Mouse (Mus musculus): ENCODE data around the gene Fam114a2. TPM values are rescaled to one million over a fixed set of nuclear protein-coding genes. Genes with fewer than 3 reads are reported as not detected.

The Fam114a2 gene
- polyA plus RNA-seq, 1 experiment from 2014 or later = 67.3 TPM

DNA sequence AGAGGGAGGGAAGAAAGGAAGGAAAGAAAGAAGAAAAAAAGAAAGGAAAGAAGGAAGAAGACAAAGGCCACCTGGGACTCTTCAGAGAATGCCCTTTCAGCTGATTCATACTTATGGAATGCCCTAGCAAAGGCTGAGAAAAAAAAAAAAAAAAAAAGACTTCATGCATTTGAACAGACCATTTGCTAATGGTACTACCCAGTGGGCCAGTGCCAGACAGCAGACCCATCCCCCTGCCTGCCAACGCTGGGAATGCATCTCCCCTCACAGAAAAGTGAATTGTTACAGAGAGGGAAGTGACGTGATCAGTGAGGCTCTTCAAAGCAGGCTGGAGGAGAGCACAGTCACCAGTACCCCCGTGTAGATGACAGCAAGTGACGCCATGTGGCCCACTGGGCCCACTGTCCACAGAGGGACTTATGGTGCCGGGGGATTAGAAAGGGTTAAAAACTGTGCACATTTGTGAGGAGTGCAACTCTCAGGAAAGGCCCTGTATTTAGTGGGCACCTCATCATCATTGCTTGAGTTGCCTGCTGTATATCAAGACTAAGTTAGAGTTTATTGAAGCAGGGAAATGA is 21.5 kb upstream of the Fam114a2 start:
- Histone ChIP-seq H3K4me2 (no peak overlapping the region), H3K9me3 (no peaks in the 10 kb centered on the region), H3K9ac (replicated peaks) (no peak overlapping the region), H3K4me1 (replicated peaks) (no peaks in the 10 kb centered on the region), H3K27ac (no peak overlapping the region), H3K36me3 (no peaks in the 10 kb centered on the region), H3K27me3 (no peaks in the 10 kb centered on the region), H3K4me3 (replicated peaks) (no peak overlapping the region)
- 85% methylated on average over 5 of the region's 5 CpGs for WGBS
- ATAC-seq (ENCODE audit: insufficient number of reproducible peaks, insufficient read depth, low FRiP score, low TSS enrichment, low read depth) = no peak

GRCm38 (mm10) chr11:57535912-57536311 is 17.5 kb upstream of the Fam114a2 start:
- Histone ChIP-seq H3K4me3 (replicated peaks) (no peak overlapping the region), H3K4me2 (no peak overlapping the region), H3K4me1 (replicated peaks) (no peaks in the 10 kb centered on the region), H3K27me3 (no peaks in the 10 kb centered on the region), H3K27ac (no peak overlapping the region), H3K9me3 (no peaks in the 10 kb centered on the region), H3K36me3 (peaks cover 32% of the 10 kb centered on the region), H3K9ac (replicated peaks) (no peak overlapping the region)
- ATAC-seq (ENCODE audit: insufficient number of reproducible peaks, insufficient read depth, low FRiP score, low TSS enrichment, low read depth) = no peak
- WGBS = 93% methylated on average over 5 of the region's 5 CpGs

DNA sequence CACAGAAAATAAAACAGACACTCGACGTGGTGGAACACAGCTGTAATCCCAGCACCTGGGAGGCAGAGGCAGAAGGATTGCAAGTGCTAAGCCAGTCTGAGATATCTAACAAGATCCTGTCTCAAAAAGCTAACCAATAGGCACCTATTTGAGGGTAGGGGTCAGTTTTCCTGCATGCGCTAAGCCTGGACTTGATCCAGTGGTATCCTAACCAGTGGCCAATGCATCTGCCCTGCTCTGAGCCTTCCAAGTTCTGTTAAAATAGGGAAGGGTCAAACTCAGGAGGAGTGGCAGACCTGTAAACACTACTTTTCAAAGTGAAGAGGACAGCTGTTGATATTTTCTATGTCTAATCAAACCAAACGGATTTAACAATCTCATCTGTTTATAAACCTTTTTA is 13.9 kb upstream of the Fam114a2 start:
- no peak overlapping the region for H3K4me2 ChIP-seq
- no peaks in the 10 kb centered on the region for H3K9me3 ChIP-seq
- no peak overlapping the region for H3K4me3 ChIP-seq (replicated peaks)
- WGBS = 88% methylated on average over 4 of the region's 4 CpGs
- no peak overlapping the region for H3K27ac ChIP-seq
- no peak for ATAC-seq (ENCODE audit: insufficient number of reproducible peaks, insufficient read depth, low FRiP score, low TSS enrichment, low read depth)
- H3K36me3 ChIP-seq = peaks cover 66% of the 10 kb centered on the region
- no peak overlapping the region for H3K9ac ChIP-seq (replicated peaks)
- H3K4me1 ChIP-seq (replicated peaks) = no peaks in the 10 kb centered on the region
- no peaks in the 10 kb centered on the region for H3K27me3 ChIP-seq

DNA sequence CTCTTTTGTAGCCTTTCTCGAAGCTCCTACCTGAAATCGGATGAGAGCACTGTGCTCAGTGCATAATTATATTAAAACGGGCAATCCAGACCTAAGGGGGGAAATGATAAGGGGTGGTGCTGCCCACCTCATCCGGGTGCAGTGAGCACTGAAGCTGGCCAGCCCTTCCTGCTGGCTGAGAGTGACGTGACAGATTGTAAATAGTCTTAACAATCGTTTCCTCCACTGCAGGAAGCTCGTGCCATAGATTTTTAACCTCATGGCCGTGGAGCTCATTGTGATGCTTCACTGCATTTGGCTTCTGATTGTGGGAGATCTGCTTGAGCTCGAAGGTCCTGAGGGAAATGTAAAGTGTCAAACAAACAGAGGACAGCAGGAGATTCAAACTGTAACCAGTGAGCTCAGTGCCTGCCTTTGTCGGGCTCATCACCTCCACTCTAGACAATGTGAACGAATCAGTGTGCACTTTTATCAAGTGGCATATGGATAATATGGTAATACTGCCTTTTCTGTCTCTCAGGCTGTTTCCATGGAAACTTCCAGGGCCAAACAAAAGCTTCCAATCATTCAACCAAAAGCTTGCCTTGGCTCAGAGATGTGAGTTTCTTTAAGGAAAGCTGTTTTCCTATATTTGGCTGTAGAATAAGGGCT is 13.0 kb upstream of the Fam114a2 start:
- H3K4me3 ChIP-seq (replicated peaks) = no peak overlapping the region
- no peak overlapping the region for H3K27ac ChIP-seq
- H3K27me3 ChIP-seq = no peaks in the 10 kb centered on the region
- whole genome bisulfite sequencing = 79% methylated on average over 11 of the region's 11 CpGs
- H3K36me3 ChIP-seq = peaks cover 66% of the 10 kb centered on the region
- no peak for ATAC-seq (ENCODE audit: insufficient number of reproducible peaks, insufficient read depth, low FRiP score, low TSS enrichment, low read depth)
- H3K4me2 ChIP-seq = no peak overlapping the region
- no peak overlapping the region for H3K9ac ChIP-seq (replicated peaks)
- H3K9me3 ChIP-seq = no peaks in the 10 kb centered on the region
- no peaks in the 10 kb centered on the region for H3K4me1 ChIP-seq (replicated peaks)

DNA sequence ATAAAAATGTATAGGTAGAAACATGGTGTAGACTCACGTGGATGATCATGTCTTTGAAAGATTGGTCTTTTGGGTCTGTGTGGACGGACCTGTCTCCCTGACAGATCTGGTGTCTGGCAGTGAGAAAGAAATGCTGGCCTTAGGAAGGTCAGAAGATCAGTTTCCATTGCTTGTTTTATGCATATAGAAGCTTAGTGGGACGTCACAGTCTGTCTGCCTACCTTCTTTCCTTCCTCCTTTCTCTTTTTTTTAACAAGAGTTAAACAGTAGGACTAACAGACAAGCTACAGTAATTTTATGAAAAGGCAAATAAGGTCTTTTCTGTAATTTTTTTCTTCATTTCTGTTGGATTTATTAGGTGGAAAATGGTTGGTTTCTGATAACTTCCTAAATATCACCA is 10.7 kb upstream of the Fam114a2 start:
- peaks cover 64% of the 10 kb centered on the region for H3K36me3 ChIP-seq
- H3K4me1 ChIP-seq (replicated peaks) = no peaks in the 10 kb centered on the region
- no peak overlapping the region for H3K9ac ChIP-seq (replicated peaks)
- WGBS = 89% methylated on average over 3 of the region's 3 CpGs
- no peaks in the 10 kb centered on the region for H3K27me3 ChIP-seq
- no peak for ATAC-seq (ENCODE audit: insufficient number of reproducible peaks, insufficient read depth, low FRiP score, low TSS enrichment, low read depth)
- H3K4me3 ChIP-seq (replicated peaks) = no peak overlapping the region
- H3K27ac ChIP-seq = no peak overlapping the region
- H3K4me2 ChIP-seq = no peak overlapping the region
- no peaks in the 10 kb centered on the region for H3K9me3 ChIP-seq

DNA sequence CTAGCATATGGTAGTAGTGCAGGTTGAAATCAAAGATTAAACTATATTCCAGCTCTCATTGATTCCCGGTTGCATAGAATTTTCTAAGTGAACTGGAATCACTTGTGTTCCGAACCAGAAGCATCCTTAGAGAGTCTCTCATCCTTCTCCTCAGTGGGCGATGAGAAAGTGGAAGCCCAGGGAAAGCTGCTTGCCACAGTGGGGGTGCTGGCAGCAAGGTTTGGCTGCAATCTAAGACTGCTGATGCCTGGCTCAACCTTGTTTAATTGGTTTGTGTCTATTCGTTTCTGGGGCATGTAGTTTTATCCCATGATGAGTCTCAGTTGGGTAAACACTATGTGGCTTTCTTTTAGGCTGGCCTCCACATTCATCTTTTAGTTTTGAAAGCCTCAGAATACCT is 9.1 kb upstream of the Fam114a2 start:
- Histone ChIP-seq H3K9me3 (no peaks in the 10 kb centered on the region), H3K4me2 (no peak overlapping the region), H3K36me3 (peaks cover 53% of the 10 kb centered on the region), H3K27me3 (no peaks in the 10 kb centered on the region), H3K27ac (no peak overlapping the region), H3K4me1 (replicated peaks) (no peaks in the 10 kb centered on the region), H3K9ac (replicated peaks) (no peak overlapping the region), H3K4me3 (replicated peaks) (no peak overlapping the region)
- ATAC-seq (ENCODE audit: insufficient number of reproducible peaks, insufficient read depth, low FRiP score, low TSS enrichment, low read depth) = no peak
- WGBS = 86% methylated on average over 4 of the region's 4 CpGs

DNA sequence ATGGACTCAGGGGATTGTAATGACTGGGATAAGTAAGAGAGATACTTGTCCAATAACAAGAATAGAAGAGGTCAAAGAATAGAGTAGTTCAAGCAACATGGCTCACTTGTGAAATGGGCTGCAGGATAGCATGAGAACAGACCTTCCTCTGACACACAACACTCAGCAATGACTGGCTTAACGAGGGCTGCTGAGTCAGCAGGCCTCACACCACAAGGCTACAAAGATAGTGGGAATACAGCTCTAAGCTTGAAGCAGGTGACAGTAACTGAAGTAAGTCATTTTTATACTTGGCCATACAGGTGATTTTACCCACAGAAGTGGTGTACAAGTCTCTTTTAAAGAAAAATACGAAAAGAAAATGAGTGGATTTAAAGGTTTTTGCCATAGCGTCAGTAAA is 7.5 kb upstream of the Fam114a2 start:
- Histone ChIP-seq H3K4me3 (replicated peaks) (no peak overlapping the region), H3K36me3 (peaks cover 52% of the 10 kb centered on the region), H3K9me3 (no peaks in the 10 kb centered on the region), H3K4me2 (no peak overlapping the region), H3K4me1 (replicated peaks) (no peaks in the 10 kb centered on the region), H3K9ac (replicated peaks) (no peak overlapping the region), H3K27me3 (no peaks in the 10 kb centered on the region), H3K27ac (no peak overlapping the region)
- WGBS = 90% methylated on average over 3 of the region's 3 CpGs
- ATAC-seq (ENCODE audit: insufficient number of reproducible peaks, insufficient read depth, low FRiP score, low TSS enrichment, low read depth) = no peak

DNA sequence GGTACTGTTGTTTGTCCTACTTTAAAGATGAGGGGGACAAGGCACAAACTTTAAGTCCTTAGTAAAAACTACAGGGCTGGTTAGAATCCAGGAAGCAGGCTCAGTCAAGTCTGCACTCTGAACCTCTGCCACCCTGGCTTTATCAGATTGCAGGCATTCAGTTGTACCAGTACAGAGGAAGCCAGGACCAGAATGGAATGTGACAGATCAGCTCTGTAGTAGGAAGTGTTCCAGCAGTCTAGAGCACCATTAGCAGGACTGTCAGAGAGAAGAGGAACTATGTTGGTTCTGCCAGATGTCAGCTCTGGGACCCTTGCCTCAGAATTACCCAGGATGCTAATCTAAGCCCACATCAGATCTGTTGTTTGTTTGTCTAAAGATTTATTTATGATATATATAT is 6.2 kb upstream of the Fam114a2 start:
- Histone ChIP-seq H3K4me3 (replicated peaks) (no peak overlapping the region), H3K36me3 (peaks cover 50% of the 10 kb centered on the region), H3K9me3 (no peaks in the 10 kb centered on the region), H3K27ac (no peak overlapping the region), H3K4me1 (replicated peaks) (no peaks in the 10 kb centered on the region), H3K9ac (replicated peaks) (no peak overlapping the region), H3K27me3 (no peaks in the 10 kb centered on the region), H3K4me2 (no peak overlapping the region)
- no peak for ATAC-seq (ENCODE audit: insufficient number of reproducible peaks, insufficient read depth, low FRiP score, low TSS enrichment, low read depth)

DNA sequence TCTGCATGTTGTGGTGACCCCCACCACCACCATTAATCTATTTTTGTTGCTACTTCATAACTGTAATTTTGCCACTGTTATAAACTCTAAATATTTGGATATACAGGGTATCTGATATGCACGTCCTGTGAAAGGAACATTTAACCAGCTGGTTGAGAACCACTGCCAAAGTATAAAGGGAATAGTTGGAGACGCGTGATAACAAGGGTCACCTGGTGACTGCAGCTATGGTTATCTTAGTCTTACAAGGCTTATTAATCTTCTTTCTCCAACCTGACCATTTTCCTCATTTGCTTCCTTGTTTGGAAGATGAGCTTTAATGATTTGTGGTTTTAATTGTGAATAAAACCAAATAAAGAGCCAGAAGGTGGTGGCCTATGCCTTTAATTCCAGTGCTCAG is 5.0 kb upstream of the Fam114a2 start:
- Histone ChIP-seq H3K9ac (replicated peaks) (no peak overlapping the region), H3K4me1 (replicated peaks) (0 out of 2 replicates have a peak, but pooled peaks cover 2% of the 10 kb centered on the region), H3K4me3 (replicated peaks) (no peak overlapping the region), H3K36me3 (peaks cover 38% of the 10 kb centered on the region), H3K9me3 (no peaks in the 10 kb centered on the region), H3K4me2 (no peak overlapping the region), H3K27ac (no peak overlapping the region), H3K27me3 (no peaks in the 10 kb centered on the region)
- WGBS = 94% methylated on average over 3 of the region's 3 CpGs
- ATAC-seq (ENCODE audit: insufficient number of reproducible peaks, insufficient read depth, low FRiP score, low TSS enrichment, low read depth) = no peak

DNA sequence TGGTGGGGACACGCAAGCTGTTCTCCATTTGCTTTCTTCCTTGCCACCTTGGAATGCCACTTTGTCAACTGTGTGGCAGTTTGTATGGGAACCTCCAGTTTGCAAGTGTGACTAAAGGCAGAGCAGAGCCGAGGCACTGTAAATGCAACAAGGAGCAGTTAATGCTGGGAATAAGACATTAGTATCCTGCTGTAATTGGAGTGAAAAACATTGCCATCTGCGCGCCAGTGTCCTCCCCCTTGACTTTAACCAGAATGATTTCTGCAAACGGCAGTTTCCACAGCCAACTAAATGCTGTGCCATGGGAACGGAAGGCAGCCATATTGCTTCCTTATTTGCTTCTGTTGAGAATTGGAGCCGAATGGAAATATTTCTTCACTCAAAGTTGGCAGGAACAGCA is 3.6 kb upstream of the Fam114a2 start:
- no peak overlapping the region for H3K4me2 ChIP-seq
- peaks cover 28% of the 10 kb centered on the region for H3K36me3 ChIP-seq
- 91% methylated on average over 7 of the region's 7 CpGs for WGBS
- H3K9ac ChIP-seq (replicated peaks) = no peak overlapping the region
- no peaks in the 10 kb centered on the region for H3K9me3 ChIP-seq
- H3K4me1 ChIP-seq (replicated peaks) = peaks cover 9% of the 10 kb centered on the region
- no peak overlapping the region for H3K4me3 ChIP-seq (replicated peaks)
- ATAC-seq (ENCODE audit: insufficient number of reproducible peaks, insufficient read depth, low FRiP score, low TSS enrichment, low read depth) = no peak
- no peaks in the 10 kb centered on the region for H3K27me3 ChIP-seq
- no peak overlapping the region for H3K27ac ChIP-seq

DNA sequence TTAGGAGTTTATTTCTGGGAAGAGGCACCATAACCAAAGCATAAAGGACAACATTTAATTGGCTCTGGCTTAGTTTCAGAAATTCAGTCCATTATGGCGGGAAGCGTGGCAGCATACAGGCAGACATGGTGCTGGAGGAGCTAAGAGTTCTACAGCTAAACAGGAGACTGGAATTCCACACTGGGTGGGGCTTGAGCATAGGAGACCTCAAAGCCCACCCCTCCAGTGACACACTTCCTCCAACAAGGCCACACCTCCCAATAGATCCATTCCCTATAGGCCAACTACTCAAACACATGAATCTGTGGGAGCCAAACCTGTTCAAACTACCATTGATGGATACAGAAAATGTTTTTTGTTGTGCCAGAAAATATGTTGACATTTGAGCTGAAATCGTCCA is 2.8 kb upstream of the Fam114a2 start:
- Histone ChIP-seq H3K27ac (no peak overlapping the region), H3K27me3 (no peaks in the 10 kb centered on the region), H3K4me3 (replicated peaks) (no peak overlapping the region), H3K9ac (replicated peaks) (no peak overlapping the region), H3K9me3 (no peaks in the 10 kb centered on the region), H3K4me1 (replicated peaks) (peaks cover 12% of the 10 kb centered on the region), H3K36me3 (peaks cover 28% of the 10 kb centered on the region), H3K4me2 (no peak overlapping the region)
- ATAC-seq (ENCODE audit: insufficient number of reproducible peaks, insufficient read depth, low FRiP score, low TSS enrichment, low read depth) = no peak
- 92% methylated on average over 3 of the region's 3 CpGs for WGBS

GRCm38 (mm10) chr11:57519304-57519703 is 887 bp upstream of the Fam114a2 start:
- Histone ChIP-seq H3K27ac (no peak overlapping the region), H3K9ac (replicated peaks) (peak overlapping the region; percentile 81), H3K4me2 (peak overlapping the region; percentile 69), H3K4me1 (replicated peaks) (peaks cover 12% of the 10 kb centered on the region), H3K9me3 (no peaks in the 10 kb centered on the region), H3K4me3 (replicated peaks) (peak overlapping the region; percentile 87), H3K27me3 (no peaks in the 10 kb centered on the region), H3K36me3 (peaks cover 28% of the 10 kb centered on the region)
- no peak for ATAC-seq (ENCODE audit: insufficient number of reproducible peaks, insufficient read depth, low FRiP score, low TSS enrichment, low read depth)
- WGBS = 75% methylated on average over 5 of the region's 5 CpGs

All from limb, embryonic 12.5 days (tissue).